Mouse (Mus musculus) embryo, embryonic 10.5 days (tissue): ENCODE measurements at regions not wholly inside any gene's neighbourhood (a gene's known extent, or its start where the extent isn't known, plus 50 kb on each side); places are given as distances from the start of the nearest gene placed in this dataset.

Source experiments
- DNase-seq: peaks from one replicate; pipeline ENCODE4 v3.0.0-alpha.2; 2015; ENCODE audit warnings: low spot score

GRCm38 (mm10) chr9:47276303-47277005 is 253.5 kb upstream of the Cadm1 start:
- peak; percentile 30 for DNase-seq

- no peak for DNase-seq
These were observed 250.6 kb upstream of the Cadm1 start for GRCm38 (mm10) chr9:47279410-47279809.

GRCm38 (mm10) chr9:47280146-47280545 is 249.8 kb upstream of the Cadm1 start:
- peak; percentile 73 for DNase-seq

- peak; percentile 58 for DNase-seq
These were observed 249.4 kb upstream of the Cadm1 start for GRCm38 (mm10) chr9:47280598-47280997.

- DNase-seq, result no peak
These were observed 246.1 kb upstream of the Cadm1 start for GRCm38 (mm10) chr9:47283746-47284455.

GRCm38 (mm10) chr9:47286930-47287722 is 242.8 kb upstream of the Cadm1 start:
- DNase-seq, result peak; percentile 50

- DNase-seq, result peak; percentile 65
These were observed 241.3 kb upstream of the Cadm1 start for GRCm38 (mm10) chr9:47288587-47289199.

GRCm38 (mm10) chr9:47300633-47301032 is 229.3 kb upstream of the Cadm1 start:
- DNase-seq, result no peak

- no peak for DNase-seq
These were observed 222.7 kb upstream of the Cadm1 start for GRCm38 (mm10) chr9:47307125-47307751.

- peak; percentile 28 for DNase-seq
These were observed 222.0 kb upstream of the Cadm1 start for GRCm38 (mm10) chr9:47307752-47308500.

GRCm38 (mm10) chr9:47313433-47313832 is 216.5 kb upstream of the Cadm1 start:
- no peak for DNase-seq

GRCm38 (mm10) chr9:47314236-47314635 is 215.7 kb upstream of the Cadm1 start:
- no peak for DNase-seq

GRCm38 (mm10) chr9:47320345-47320744 is 209.6 kb upstream of the Cadm1 start:
- no peak for DNase-seq

GRCm38 (mm10) chr9:47321106-47321789 is 208.7 kb upstream of the Cadm1 start:
- DNase-seq, result no peak

- no peak for DNase-seq
These were observed 207.7 kb upstream of the Cadm1 start for GRCm38 (mm10) chr9:47322293-47322692.

- DNase-seq, result no peak
These were observed 206.9 kb upstream of the Cadm1 start for GRCm38 (mm10) chr9:47323051-47323450.

- DNase-seq, result peak; percentile 35
These were observed 202.4 kb upstream of the Cadm1 start for GRCm38 (mm10) chr9:47327575-47327974.

- DNase-seq, result no peak
These were observed 197.0 kb upstream of the Cadm1 start for GRCm38 (mm10) chr9:47332929-47333328.

GRCm38 (mm10) chr9:47338221-47338620 is 191.8 kb upstream of the Cadm1 start:
- DNase-seq, result no peak

- no peak for DNase-seq
These were observed 183.4 kb upstream of the Cadm1 start for GRCm38 (mm10) chr9:47346527-47347111.
